Mouse (Mus musculus): ENCODE data around the gene Nxn.

- TF ChIP-seq EP300 (IDR thresholded peaks at IDR 0.05; ENCODE audit: low read depth) (no peak), CTCF (IDR thresholded peaks at IDR 0.05; ENCODE audit: low read depth) (no peak)
Observed at GRCm38 (mm10) chr11:76291960-76292359, 107.0 kb downstream of the Nxn start.

Measured in heart, postnatal 0 days (tissue).